Mouse (Mus musculus): ENCODE results near the gene Zc3h10. TPM values are rescaled to one million over a fixed set of nuclear protein-coding genes. Genes with fewer than 3 reads are reported as not detected.

The Zc3h10 gene
- polyA plus RNA-seq, 1 experiment from 2014 or later: 8.5 TPM

- 95% methylated on average over 37 of the region's 37 CpGs for WGBS
These were observed 2.7 kb downstream of the Zc3h10 start for GRCm38 (mm10) chr10:128544674-128545569.

GRCm38 (mm10) chr10:128544151-128544657 lies 3.4 kb downstream of the Zc3h10 start:
- Histone ChIP-seq H3K27me3 (ENCODE audit: control insufficient read depth, insufficient read depth, low read length) (no peaks in the 10 kb centered on the region), H3K4me2 (replicated peaks; ENCODE audit: low read depth) (no peak overlapping the region), H3K9me3 (ENCODE audit: control insufficient read depth, low read length) (no peaks in the 10 kb centered on the region), H3K4me1 (replicated peaks; ENCODE audit: control insufficient read depth, insufficient read depth) (no peaks in the 10 kb centered on the region), H3K4me3 (ENCODE audit: low read depth, low read length) (no peak overlapping the region), H3K36me3 (ENCODE audit: control insufficient read depth, insufficient read depth, low read length) (peaks cover 13% of the 10 kb centered on the region; the same call in 1 of the 2 replicates), H3K9ac (ENCODE audit: low read length) (no peak overlapping the region), H3K27ac (replicated peaks) (no peak overlapping the region)
- 94% methylated on average over 15 of the region's 15 CpGs for WGBS
- no peak for DNase-seq (ENCODE audit: low spot score)
- no peak for ATAC-seq (ENCODE audit: low FRiP score, low TSS enrichment)
- TF ChIP-seq EP300 (optimal IDR thresholded peaks at IDR 0.05): no peak
- TF ChIP-seq CTCF (IDR thresholded peaks at IDR 0.05; ENCODE audit: low read depth): no peak

More at GRCm38 (mm10) chr10:128544674-128545569, 2.7 kb downstream of the Zc3h10 start:
- Histone ChIP-seq H3K27ac (replicated peaks) (peak overlapping the region; percentile 49; the same call in 1 of the 2 replicates), H3K36me3 (ENCODE audit: control insufficient read depth, insufficient read depth, low read length) (peaks cover 13% of the 10 kb centered on the region; the same call in 1 of the 2 replicates), H3K9ac (ENCODE audit: low read length) (no peak overlapping the region), H3K4me1 (replicated peaks; ENCODE audit: control insufficient read depth, insufficient read depth) (no peaks in the 10 kb centered on the region), H3K9me3 (ENCODE audit: control insufficient read depth, low read length) (no peaks in the 10 kb centered on the region), H3K4me2 (replicated peaks; ENCODE audit: low read depth) (no peak overlapping the region), H3K27me3 (ENCODE audit: control insufficient read depth, insufficient read depth, low read length) (no peaks in the 10 kb centered on the region), H3K4me3 (ENCODE audit: low read depth, low read length) (no peak overlapping the region)
- ATAC-seq (ENCODE audit: low FRiP score, low TSS enrichment) (no peak), DNase-seq (ENCODE audit: low spot score) (no peak)
- no peak for TF ChIP-seq EP300 (optimal IDR thresholded peaks at IDR 0.05)
- no peak for TF ChIP-seq CTCF (IDR thresholded peaks at IDR 0.05; ENCODE audit: low read depth)

- ATAC-seq (ENCODE audit: low FRiP score, low TSS enrichment): no peak
- Histone ChIP-seq H3K27me3 (ENCODE audit: control insufficient read depth, insufficient read depth, low read length) (no peaks in the 10 kb centered on the region), H3K9me3 (ENCODE audit: control insufficient read depth, low read length) (no peaks in the 10 kb centered on the region), H3K9ac (ENCODE audit: low read length) (no peak overlapping the region), H3K4me1 (replicated peaks; ENCODE audit: control insufficient read depth, insufficient read depth) (no peaks in the 10 kb centered on the region), H3K27ac (replicated peaks) (no peak overlapping the region), H3K36me3 (ENCODE audit: control insufficient read depth, insufficient read depth, low read length) (peaks cover 13% of the 10 kb centered on the region; the same call in 1 of the 2 replicates), H3K4me2 (replicated peaks; ENCODE audit: low read depth) (no peak overlapping the region), H3K4me3 (ENCODE audit: low read depth, low read length) (no peak overlapping the region)
- DNase-seq (ENCODE audit: low spot score): no peak
- TF ChIP-seq CTCF (IDR thresholded peaks at IDR 0.05; ENCODE audit: low read depth): no peak
- no peak for TF ChIP-seq EP300 (optimal IDR thresholded peaks at IDR 0.05)
- WGBS: 45% methylated on average over 2 of the region's 2 CpGs
These were observed 4.5 kb downstream of the Zc3h10 start for GRCm38 (mm10) chr10:128543100-128543499.

- Histone ChIP-seq H3K36me3 (ENCODE audit: control insufficient read depth, insufficient read depth, low read length) (peaks cover 3% of the 10 kb centered on the region; the same call in 1 of the 2 replicates), H3K27ac (replicated peaks) (no peak overlapping the region), H3K4me1 (replicated peaks; ENCODE audit: control insufficient read depth, insufficient read depth) (no peaks in the 10 kb centered on the region), H3K9ac (ENCODE audit: low read length) (no peak overlapping the region), H3K4me2 (replicated peaks; ENCODE audit: low read depth) (no peak overlapping the region), H3K27me3 (ENCODE audit: control insufficient read depth, insufficient read depth, low read length) (no peaks in the 10 kb centered on the region), H3K4me3 (ENCODE audit: low read depth, low read length) (no peak overlapping the region), H3K9me3 (ENCODE audit: control insufficient read depth, low read length) (no peaks in the 10 kb centered on the region)
- ATAC-seq (ENCODE audit: low FRiP score, low TSS enrichment) (no peak), DNase-seq (ENCODE audit: low spot score) (no peak)
- TF ChIP-seq EP300 (optimal IDR thresholded peaks at IDR 0.05): no peak
- TF ChIP-seq CTCF (IDR thresholded peaks at IDR 0.05; ENCODE audit: low read depth): no peak
- 91% methylated on average over 1 of the region's 1 CpGs for WGBS
These were observed 9.2 kb downstream of the Zc3h10 start for GRCm38 (mm10) chr10:128538340-128538870.

- Histone ChIP-seq H3K9ac (ENCODE audit: low read length) (no peak overlapping the region), H3K27me3 (ENCODE audit: control insufficient read depth, insufficient read depth, low read length) (no peaks in the 10 kb centered on the region), H3K9me3 (ENCODE audit: control insufficient read depth, low read length) (no peaks in the 10 kb centered on the region), H3K4me1 (replicated peaks; ENCODE audit: control insufficient read depth, insufficient read depth) (no peaks in the 10 kb centered on the region), H3K36me3 (ENCODE audit: control insufficient read depth, insufficient read depth, low read length) (no peaks in the 10 kb centered on the region), H3K4me3 (ENCODE audit: low read depth, low read length) (no peak overlapping the region), H3K27ac (replicated peaks) (no peak overlapping the region), H3K4me2 (replicated peaks; ENCODE audit: low read depth) (peak overlapping the region; percentile 9)
- WGBS: 14% methylated on average over 18 of the region's 18 CpGs
- peak; percentile 96 for TF ChIP-seq CTCF (IDR thresholded peaks at IDR 0.05; ENCODE audit: low read depth)
- TF ChIP-seq EP300 (optimal IDR thresholded peaks at IDR 0.05): no peak
- DNase-seq (ENCODE audit: low spot score) (peak; percentile 91), ATAC-seq (ENCODE audit: low FRiP score, low TSS enrichment) (peak; percentile 92)
These were observed 11.2 kb downstream of the Zc3h10 start for GRCm38 (mm10) chr10:128536266-128536940.

All from stomach, postnatal 0 days (tissue).